Mouse (Mus musculus): ENCODE data around the gene Znrf3. TPM values are rescaled to one million over a fixed set of nuclear protein-coding genes. Genes with fewer than 3 reads are reported as not detected.

The Znrf3 gene
- total RNA-seq, 2 experiments from 2014 or later: 2.1 to 9.3 TPM

DNA sequence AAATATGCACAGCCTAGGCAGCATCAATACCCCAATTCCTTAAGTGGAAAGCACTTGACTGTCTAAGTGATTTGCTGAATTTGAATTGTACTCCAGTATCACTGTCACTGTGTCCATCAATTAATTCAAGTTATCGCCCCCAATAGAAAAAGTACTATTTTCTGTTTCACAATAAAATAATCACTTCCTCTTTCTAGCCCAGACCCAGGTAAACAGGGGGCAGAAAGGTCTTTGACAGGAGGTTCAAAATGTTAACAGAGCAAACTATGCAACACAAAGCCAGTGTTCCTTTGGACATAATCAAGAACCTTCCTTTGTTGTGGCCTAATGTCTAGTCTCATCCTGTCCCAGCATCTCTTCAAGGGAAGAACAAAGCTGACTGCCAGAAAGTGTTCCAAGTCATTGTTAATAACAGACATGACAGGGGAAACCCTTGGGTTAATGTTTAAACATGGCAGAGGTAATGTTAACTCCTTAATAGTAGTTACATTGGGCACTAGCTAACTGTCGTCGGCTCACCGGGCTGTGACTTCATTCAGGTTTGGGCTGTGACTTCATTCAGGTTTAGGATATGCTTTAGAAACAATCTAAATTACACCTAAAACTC, 42.4 kb downstream of the Znrf3 start:
- no peak for ATAC-seq (replicated peaks; ENCODE audit: poor library complexity)

DNA sequence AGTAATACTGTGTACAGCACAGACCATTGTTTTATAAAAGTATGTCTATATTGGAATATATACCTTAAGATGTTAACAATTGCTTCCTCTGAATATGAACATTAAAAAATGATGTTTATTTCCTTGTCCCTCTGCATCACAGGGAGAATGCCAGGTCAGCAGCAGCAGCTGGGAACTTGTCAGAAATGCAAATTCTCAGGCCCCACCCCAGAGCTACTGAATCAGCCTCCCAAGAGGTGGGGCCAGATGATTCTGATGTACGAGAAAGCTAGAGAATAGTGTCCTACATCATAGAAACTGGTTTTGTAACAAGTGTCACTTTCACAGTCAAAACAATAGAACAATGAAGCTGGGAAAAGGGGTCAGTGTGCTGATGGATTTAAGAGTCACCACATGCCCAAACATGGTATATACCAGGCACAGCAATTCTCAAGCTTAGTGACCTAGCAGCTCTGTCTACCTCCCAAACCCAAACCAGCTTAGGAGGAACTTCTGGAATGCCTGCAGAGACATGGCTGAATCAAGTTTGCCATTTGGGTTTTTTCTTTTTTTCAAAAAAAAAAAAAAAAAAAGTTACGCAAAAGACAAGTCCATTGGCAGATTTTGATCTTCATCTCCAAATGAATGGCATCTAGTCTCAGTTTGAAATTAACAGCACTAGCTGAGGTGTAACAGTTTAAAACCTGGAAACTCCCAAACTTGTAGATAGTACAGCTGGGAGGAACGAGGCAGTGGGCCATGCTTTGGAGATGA, 46.2 kb downstream of the Znrf3 start:
- no peak for ATAC-seq (replicated peaks; ENCODE audit: poor library complexity)

DNA sequence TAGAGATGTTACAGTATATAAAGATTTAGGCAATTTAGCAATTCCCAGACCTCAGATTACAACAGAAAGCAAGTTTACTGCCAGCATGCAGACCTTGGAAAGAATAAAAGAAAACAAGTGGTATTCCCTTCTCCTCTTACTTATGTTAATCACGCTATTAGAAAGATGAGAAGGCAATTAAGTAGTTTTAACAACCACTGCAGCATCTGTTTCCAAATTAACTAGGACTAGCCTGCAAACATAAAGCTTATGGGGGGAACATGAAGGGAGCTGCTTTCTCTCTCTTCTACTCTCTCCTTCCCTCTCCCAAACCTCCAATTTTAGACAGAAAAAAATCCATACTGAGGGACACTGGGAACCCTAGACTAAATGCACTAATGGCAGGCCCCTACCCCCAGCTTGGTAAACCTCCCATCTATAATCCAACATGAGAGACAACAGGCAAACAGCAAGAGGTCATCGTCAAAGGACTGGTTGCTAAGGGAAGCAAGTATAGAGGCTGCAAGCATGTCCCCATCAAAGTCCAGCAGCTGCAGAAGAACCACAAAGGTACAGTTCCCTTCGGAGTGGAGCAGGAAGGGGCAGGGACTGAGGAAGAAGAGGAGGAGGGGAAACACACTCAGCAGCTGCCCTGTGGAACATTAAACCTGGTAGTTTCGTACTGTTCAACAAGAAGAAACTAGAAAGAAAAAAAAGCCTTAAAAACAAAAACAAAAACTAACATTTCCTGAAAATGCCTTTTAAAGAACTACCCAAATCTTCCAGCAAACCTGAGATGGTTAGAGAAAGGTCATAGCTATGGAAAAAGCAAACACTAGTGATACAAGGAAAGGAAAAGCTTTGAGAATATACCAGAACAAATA, 53.4 kb downstream of the Znrf3 start:
- ATAC-seq (replicated peaks; ENCODE audit: poor library complexity): no peak

GRCm38 (mm10) chr11:5382652-5383051, 62.0 kb downstream of the Znrf3 start:
- ATAC-seq (replicated peaks; ENCODE audit: poor library complexity): no peak

DNA sequence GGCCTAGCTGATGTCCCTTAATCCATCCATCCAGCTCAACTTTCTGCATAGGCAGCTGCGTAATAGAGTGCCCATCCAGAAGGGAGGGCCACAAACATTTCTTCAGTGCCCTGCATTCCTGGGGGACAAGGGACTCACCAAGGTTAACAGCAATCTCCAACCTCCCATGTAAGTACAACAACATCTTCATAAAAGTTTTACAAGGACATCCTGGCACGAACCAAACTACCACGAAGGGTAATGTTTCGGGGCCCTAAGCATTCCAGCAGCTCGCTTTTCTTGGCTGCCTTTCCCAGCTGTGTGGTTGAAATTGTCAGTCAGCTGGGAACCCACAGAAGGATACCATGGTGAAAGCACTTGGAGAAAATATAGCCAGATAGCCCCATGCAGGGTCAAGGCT, 63.4 kb downstream of the Znrf3 start:
- no peak for ATAC-seq (replicated peaks; ENCODE audit: poor library complexity)

DNA sequence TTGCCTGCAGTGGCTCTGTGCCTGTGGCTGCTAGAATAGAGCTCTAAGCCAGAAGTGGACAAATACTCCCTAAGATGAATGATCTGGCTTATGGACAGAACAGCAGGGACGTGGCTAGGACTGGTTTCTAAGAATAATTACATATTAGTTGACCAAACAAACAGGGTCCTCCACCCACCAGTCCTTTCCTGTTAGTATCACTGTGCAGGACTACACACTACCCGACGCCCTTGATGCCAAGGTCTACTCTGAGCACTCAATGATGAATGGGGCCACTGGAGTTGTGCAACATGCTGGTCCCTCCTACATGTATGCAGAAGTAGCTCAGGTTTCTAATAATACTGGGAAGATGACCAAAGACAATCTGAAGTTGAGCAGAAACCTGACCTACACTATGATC, 64.4 kb downstream of the Znrf3 start:
- ATAC-seq (replicated peaks; ENCODE audit: poor library complexity): 0 out of 2 replicates have a peak, but pooled peaks have one; percentile 20

DNA sequence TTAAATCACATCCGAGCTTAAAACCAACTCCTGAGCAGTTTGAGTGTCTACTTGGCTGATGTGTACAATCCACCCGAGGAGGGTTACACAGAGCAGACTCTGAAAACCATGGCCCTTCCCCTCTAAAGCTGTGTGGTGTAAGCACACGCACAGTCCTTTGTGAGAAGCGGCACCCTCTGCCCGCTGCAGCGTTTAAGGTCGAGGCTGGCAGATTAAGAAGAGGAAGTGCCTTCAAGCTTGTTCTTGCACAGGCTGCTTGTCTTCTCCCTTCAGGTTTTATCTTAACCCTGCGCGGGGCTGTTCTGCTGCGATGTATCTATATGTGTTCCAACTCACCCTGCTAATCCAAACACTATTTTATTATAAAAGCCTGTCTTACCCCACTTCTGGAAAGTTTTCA, 75.5 kb downstream of the Znrf3 start:
- ATAC-seq (replicated peaks; ENCODE audit: poor library complexity): peak; percentile 95

- no peak for ATAC-seq (replicated peaks; ENCODE audit: poor library complexity)
Observed at GRCm38 (mm10) chr11:5368492-5368891, 76.2 kb downstream of the Znrf3 start.

GRCm38 (mm10) chr11:5355266-5355764, 89.3 kb downstream of the Znrf3 start:
- ATAC-seq (replicated peaks; ENCODE audit: poor library complexity): no peak

DNA sequence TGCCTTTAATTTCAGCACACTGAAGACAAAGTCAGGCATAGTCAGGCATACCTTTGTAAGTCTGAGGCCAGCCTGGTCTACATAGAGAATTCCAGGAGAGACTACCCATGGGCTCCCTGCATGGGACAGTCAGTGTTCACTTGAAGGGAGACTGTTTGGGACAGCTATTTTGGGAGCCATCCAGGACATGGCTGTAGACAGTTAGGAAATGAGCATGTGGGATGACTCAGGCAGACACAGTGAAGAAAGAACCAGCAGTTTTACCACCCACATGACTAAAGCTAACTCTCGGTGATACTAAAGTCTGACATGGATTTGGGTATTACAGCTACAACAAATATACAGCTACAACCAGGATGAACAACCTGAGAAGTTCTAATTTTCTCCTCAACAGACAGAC, 89.9 kb downstream of the Znrf3 start:
- ATAC-seq (replicated peaks; ENCODE audit: poor library complexity): peak; percentile 63

DNA sequence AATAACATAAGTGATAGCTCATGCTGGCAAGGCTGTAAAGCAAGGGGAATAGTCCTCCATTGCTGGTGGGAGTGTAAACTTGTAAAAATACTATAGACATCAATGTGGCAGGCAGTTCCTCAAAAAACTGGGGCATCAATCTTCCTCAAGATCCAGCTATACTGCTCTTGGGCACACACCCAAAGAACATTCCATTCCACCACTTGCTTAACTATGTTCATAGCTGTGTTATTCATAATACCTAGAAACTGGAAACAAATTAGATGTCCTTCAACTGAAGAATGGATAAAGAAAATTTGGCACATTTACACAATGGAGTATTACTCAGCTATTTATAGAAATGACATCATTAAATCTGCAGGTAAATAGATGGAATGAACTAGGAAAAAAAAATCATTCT, 91.6 kb downstream of the Znrf3 start:
- no peak for ATAC-seq (replicated peaks; ENCODE audit: poor library complexity)

GRCm38 (mm10) chr11:5349483-5349882, 95.2 kb downstream of the Znrf3 start:
- ATAC-seq (replicated peaks; ENCODE audit: poor library complexity): no peak

DNA sequence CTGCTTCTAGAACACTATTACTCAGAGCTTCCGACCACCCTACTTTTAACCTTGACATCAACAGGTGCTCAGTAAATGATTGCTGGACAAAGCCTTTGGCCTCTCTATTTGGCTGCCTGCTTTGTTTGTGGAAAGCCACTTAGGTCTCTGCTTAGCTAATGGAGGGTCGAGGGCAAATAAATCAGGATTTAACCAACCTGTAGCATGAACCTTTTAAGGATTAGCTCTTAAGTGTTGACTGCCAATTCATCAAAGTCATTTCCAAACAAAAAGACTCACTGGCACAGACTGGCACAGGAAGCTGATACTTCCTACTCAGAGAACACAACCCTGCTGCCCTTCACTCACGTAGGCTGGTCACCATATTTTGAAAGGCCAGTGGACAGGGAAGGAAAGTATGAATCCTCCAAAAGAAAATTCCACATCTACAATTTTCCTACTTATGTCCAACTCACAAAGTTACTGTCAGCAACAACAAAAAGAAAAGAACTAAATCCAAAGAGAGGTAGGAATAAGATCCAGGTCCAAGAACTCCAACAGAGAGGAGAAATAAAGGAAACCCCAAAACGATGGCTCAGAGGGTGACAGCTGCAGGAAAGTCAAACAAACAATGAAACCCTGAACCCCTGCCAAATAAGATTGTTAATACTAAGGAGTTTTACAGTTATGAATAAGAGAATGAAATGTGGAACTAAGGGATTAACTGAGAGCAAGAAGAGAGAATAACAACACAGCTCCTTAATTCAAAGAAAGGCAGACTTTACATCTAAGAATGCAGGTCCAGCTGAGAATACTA, 97.6 kb downstream of the Znrf3 start:
- ATAC-seq (replicated peaks; ENCODE audit: poor library complexity): no peak

DNA sequence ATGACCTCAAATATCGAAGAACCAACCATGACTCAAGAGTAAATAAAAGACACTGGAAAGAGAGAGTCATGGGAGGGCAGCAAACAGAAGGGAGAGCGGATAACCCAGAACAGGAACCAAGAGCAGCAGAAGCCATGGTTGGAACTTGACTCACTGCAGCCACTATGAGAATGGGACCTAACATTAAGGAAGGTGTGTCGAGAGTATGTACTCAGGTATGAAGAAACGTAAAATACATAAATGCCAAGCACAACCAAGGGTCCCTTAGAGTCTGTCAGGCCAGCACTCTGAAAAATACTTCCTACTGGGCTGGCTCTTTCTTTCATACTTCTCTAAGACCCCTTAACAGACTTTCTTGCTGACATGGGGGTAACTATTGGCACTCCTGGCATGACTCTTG, 100.9 kb downstream of the Znrf3 start:
- no peak for ATAC-seq (replicated peaks; ENCODE audit: poor library complexity)

DNA sequence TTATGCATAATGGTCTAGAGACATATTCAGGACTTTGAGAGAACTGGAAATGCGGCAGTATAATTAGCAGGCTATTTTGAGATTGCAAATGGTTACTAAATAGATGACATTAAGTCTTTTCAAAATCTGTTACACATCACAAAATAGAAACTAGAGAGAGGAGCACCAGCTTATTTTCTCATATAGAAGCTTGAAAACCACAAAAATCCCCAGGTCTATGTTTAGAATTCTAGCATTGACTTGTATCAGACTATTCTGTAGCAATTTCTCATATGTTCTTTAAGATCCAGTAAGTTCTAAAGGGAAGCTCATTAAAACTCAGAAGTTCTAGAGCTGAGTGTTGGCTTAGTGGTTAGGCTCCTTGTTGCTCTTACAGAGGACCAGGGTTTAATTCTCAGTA, 104.9 kb downstream of the Znrf3 start:
- ATAC-seq (replicated peaks; ENCODE audit: poor library complexity): no peak

- no peak for ATAC-seq (replicated peaks; ENCODE audit: poor library complexity)
Observed at GRCm38 (mm10) chr11:5336852-5337251, 107.8 kb downstream of the Znrf3 start.

DNA sequence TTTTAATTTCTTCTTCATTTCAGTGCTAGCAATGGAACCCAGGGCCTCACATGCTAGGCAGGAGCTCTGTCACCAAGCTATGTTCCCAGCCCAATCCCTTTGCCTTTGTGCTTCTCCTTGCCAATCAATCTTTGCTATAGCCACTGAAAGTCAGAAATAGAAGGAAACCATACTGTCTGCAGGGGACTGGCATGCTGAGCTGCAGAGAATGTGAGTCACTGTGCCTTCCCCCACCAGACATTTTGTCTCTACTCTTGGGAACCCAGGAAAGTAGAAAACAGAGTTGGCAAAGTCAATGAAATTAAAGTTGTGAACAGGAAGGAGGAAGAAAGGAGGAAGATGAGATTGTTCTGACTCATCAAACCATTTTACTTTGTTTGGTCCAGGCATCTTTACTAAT, 108.4 kb downstream of the Znrf3 start:
- ATAC-seq (replicated peaks; ENCODE audit: poor library complexity): no peak

DNA sequence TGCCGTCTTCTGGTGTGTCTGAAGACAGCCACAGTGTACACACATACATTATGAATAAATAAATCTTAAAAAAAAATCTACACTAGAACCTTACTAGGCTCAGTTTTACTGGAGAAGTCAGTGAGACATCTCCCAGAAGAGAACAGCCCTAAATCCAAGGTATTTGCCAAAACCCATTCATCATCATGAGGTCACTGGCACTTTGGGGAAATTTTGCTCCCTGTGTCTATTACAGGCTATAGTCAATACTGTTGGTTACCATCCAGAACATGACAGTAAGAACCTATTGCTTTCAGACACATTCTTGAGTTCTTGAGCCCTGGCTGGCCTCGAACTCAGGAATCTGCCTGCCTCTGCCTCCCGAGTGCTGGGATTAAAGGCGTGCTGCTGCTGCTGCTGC, 113.8 kb downstream of the Znrf3 start:
- no peak for ATAC-seq (replicated peaks; ENCODE audit: poor library complexity)

DNA sequence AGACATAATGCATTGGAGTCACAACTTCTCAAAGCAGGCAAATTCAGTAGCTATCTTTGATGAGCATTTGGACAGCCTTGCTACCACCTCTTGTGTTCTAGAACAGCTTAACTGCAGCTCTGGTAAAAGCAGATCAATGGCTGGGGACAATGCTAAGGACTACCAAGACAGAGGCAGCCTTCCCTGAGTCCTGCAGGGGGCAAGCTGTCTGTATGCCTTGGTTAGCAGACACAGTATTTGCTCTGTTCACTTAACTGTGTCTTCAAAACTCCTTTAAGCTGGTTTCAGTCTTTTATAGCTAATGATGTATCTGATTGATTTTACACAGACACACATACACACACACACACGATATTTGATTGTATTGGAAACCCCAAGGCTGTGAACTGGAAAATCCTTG, 117.0 kb downstream of the Znrf3 start:
- ATAC-seq (replicated peaks; ENCODE audit: poor library complexity): no peak

DNA sequence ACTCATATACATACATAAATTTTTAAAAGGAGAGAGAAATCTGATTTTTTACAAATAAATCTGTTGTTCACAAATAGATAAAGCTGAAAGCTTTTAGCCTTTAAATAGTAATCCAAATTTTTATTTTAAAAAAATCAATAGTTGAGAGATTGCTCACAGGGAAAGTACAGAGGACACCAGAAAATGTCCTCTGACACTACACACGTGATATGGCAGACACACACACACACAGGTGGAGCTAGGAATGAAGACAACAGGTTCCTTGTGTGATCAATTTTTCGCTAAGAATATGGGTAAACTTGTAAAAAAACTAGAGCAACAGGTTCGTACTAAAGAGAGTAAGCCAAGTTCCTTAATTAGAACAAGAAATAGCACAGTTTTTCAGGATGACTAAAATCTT, 118.4 kb downstream of the Znrf3 start:
- no peak for ATAC-seq (replicated peaks; ENCODE audit: poor library complexity)

GRCm38 (mm10) chr11:5325217-5325616, 119.4 kb downstream of the Znrf3 start:
- no peak for ATAC-seq (replicated peaks; ENCODE audit: poor library complexity)

Measured in megakaryocyte progenitor cell, adult 5-6 weeks (primary cell).